Mouse (Mus musculus): Measurements from ENCODE around the gene Hsp90ab1.

DNA sequence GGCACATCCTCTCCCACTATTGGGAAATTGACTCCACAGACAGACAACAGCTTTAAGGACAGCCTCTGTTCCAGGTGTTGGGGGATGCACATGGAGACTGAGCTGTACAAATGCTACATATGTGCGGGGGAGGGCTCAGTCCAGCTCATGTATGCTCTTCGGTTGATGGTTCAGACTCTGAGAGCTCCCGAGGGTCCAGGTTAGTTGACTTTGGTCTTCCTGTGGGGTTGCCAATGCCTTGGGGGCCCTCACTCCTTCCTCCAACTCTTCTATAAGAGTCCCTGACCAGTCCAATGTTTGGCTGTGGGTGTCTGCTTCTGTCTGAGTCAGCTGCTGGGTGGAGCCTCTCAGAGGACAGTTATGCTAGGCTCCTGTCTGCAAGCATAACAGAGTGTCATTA, 20.0 kb downstream of the Hsp90ab1 start:
- no peak for TF ChIP-seq POLR2A (IDR thresholded peaks at IDR 0.05; ENCODE audit: low read depth, low read length)
- TF ChIP-seq CTCF (IDR thresholded peaks at IDR 0.05; ENCODE audit: extremely low read depth, insufficient read depth, insufficient read length, insufficient replicate concordance): no peak

Data from spleen, adult 2 months (tissue).